Mouse (Mus musculus): ENCODE results near the gene Evc.

Evc gene

DNA sequence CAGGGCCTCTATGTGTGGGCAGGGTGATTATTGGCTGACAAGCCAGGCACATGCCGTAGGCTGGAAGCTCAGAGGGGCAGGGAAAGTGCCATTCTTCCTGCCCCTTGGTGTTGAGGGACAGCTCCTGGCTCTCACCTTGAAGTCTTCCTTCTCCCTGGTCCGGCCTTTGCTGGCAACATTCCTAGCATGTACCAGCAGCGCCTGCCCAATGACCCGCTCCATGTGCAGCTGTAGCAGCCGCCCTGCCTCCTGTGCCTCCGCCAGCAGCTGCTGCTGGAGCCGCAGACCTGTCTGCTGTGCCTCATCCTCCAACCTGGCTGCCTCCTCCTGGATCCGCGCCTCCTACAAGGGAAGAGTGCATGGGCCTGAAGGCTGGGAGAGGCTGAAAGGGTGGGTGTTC, 26.7 kb downstream of the Evc start:
- no peak for DNase-seq (ENCODE audit: low spot score in 2 of 2)

DNA sequence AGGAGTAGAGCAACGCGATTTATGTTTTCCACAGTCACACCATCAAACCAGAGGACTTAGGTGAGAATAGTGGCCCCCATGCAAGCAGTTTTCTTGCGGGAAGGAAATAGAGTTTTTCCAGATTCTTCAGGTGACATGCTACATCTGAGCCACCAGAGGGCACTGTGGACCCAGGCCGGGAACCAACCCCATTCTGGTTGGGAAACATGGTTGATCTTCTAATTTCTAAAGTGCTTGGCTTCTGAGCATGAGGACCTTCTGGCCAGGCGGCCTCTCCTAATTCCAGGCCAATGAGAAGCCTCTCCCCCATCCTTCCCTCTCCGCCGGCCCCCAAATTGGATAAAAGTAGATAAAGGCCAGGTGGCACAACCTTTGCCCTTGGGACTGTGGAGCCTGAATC, 38.3 kb downstream of the Evc start:
- peak in 1 of 2 experiments; percentile 9 for DNase-seq (ENCODE audit: low spot score in 2 of 2)

DNA sequence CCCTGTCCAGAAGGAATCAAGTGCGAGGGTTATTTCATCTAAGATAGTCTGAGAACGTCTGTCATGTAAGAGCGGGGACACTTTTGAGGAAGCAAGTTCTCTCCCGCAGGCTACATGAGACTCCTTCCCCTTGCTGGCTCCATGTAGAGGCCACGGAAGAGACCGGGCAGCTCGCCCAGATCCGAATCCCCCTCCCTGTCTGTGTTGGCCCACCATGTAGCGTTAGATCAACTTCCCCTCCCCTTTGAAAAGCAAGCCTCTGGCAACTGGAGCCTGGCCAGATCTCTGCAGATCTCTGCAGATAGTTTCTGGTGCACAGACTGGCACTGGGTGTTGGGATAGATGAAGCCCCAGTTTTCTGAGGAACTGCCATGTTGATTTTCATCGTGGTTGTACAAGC, 40.0 kb downstream of the Evc start:
- DNase-seq (ENCODE audit: low spot score in 2 of 2) = no peak

DNA sequence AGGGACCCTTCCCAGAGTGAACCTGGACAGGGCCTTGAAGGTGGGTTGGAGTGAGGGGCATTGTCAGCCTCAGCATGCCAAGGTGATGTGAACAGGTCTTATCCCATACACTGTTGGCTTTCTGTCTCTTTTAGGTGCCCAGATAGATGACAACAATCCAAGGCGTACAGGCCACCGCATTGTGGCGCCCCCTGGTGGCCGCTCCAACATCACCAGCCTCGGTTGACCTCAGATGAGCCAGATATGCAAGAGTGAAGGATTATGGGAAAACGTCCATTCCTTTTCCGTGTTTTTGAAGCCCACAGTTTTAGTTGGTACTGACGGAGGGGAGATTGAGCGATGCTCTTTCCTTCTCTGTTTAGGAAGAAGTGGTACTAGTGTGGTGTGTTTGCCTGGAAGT, 45.7 kb downstream of the Evc start:
- DNase-seq (ENCODE audit: low spot score in 2 of 2) = no peak

DNA sequence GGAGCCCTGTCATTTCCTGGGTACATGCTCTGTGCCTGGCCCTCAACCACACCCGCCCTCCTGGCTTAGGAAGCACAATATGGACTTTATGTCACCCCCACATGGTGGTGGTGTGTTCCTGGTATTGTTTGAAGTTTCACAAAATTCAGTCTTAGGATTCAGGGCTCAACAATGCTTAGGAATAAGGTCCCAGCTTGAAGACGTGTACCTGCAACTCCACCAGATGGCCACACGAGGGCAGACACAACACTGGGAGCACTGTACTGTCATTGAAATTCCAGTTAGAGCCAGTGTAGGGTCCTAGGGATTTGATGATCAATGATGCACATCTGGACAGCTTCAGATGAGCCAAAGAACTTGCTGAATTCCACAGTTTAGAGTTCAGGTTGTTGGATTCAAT, 47.5 kb downstream of the Evc start:
- DNase-seq (ENCODE audit: low spot score in 2 of 2) = peak in 1 of 2 experiments; percentile 9

DNA sequence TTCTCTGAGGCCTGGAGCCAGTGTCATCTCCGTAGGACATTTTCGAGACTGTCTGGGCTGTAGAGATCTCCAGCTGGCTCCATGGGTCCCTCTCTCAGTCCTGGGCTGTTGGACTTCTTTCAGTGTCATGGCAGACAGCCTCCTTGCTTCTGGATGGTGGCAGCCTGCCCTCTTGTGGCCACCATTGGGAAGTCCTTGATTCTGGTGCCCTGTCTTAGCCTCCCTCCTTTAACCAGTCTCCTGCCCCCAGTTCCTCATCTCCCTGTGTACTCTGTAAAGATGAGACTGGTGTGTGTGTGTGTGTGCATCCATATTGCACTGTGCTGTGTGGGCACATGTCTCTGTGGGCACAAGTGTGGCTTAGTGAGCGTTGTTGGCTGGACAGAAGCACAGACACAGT, 48.3 kb downstream of the Evc start:
- no peak for DNase-seq (ENCODE audit: low spot score in 2 of 2)

DNA sequence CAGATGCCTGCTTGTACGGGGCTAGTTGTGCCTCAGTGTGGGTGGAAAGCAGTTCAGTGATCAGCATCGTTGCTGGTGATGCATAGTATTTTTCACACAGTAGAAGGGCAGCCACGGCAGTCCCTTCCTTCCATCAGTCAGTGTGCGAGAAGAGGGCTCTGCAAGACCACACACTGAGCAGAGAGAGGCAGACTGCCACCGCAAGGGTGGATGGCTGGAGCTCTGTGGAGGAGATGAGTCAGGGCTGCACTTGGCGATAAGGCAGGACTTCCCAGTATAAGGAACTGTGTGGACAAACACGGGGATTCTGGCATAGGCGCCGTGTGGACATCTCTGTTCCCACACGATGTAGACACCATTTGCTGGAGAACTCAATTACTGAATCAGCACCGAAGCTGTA, 55.7 kb downstream of the Evc start:
- no peak for DNase-seq (ENCODE audit: low spot score in 2 of 2)

DNA sequence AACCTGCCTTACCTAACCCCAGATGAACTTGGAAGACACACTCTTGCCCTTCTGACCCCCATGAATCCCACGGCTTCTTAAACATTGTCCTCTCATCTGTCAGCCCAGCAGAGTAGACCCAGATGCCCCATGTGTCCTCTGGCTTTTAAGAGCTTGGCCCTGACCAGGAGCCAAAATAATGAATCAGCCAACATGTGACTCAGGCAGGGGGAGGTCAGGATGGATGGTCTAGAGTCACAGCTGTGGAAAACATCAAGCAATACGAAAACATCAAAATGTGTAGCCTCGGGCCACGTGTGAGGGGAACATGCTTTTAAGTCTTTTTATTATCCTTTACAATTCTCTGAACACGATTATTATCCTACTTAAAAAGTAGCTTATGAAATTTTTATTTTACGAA, 72.9 kb downstream of the Evc start:
- DNase-seq (ENCODE audit: low spot score in 2 of 2) = no peak

DNA sequence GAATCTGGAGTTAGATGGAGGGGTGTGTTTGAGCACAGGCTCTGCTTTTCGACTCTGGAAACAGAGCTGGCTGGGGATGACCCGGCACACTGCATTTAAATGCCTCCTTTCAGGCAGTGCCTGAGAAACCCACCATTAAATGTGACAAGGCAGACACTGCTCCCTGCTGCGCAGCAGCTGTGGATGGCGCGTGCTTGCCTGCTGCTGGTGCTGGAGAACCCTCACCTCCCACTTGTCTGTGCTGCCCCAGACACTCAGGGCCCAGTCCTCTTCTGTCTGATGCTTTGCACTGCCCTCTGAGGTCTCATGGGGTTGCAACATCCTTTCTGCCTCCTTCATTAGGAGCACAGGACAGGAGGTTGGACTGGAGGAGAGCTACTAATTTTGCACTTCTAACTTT, 75.0 kb downstream of the Evc start:
- DNase-seq (ENCODE audit: low spot score in 2 of 2) = no peak

DNA sequence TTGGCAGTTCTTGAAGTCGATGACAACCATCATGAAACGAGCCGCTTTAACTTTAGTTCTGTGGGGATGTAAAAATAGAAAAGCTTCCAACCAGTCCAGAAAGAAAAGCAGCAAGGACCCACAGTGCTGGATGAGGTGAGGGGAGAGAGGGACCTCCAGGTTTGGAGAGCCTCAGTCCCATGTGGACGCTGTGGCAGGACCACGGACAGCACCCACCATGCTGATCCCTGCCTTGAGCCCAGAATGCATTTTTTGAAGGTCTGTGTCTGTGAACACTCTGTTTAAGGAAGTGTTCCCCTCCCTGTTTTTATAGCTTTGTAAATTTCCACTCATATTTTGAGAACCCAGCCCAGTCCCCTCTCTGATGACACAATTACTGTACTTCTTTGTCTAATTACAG, 79.5 kb downstream of the Evc start:
- DNase-seq (ENCODE audit: low spot score in 2 of 2) = no peak

DNA sequence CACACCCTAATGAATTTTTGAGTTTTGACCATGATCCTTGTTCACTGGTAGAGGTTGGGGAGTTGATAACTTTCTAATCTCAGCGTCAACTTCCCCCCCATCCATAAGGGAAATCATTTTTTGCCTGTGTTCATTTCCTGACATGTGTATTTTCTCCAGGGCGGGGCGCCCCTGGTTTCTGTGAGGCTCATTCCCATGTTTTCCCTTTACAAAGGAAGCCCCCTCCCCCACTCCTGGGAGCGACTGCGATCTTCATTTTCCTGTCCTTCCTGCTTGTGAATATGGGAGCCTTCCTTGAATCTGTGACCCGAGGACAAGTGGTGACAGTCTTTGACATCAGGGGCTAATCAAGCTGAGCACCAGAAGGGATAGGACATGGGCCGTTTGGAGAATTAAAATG, 79.9 kb downstream of the Evc start:
- no peak for DNase-seq (ENCODE audit: low spot score in 2 of 2)

DNA sequence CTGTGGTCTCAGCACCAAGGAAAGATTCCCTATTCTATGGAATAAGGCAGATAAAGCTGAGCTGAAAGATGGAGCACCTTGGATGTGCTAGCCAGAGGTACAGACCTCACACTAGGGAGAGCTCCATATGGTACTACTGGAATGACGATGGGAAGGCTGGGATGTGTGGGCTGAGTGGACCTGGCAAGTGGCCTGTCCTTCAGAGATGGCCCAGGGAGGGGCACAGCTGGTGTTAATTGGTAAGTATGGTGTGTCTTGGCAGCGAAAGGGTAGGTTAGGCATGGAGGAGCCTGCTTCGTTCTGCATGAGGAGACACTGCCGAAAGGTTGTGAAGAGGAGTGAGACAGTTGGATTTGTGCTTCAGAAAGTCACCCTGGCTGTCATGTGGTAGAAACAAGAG, 82.2 kb downstream of the Evc start:
- DNase-seq (ENCODE audit: low spot score in 2 of 2) = no peak

DNA sequence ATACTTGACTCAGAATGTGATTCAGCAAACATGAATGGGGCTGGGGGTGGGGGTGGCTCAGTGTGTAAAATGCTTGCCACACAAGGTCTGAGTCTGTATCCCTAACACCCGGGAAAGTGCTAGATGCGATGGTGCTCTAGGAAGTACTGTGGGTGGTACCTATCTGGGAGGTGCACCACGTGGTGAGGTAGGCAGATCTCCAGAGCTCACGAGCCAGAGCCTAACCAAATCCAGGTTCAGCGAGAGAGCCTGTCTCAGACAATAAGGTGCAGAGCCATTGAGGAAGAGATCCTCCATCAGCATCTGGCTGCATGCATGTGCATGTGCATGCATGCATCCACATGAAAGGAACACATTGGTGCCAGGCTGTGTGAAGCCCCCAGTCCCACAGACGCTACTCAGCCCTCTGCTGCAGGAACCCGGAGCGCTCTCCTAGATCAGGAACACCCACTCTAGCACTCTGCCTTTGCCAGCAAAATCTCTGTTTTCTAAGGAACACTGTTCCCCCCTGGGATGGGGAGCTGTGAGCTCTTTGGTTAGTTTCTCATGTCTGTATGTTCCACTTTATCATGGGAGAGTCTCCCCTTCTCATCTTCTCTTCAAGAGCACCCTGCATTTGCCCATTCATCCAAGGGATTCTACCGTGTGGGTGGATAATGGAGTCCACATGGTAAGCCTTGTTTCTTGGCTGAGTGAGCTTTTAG, 84.4 kb downstream of the Evc start:
- no peak for DNase-seq (ENCODE audit: low spot score in 2 of 2)

DNA sequence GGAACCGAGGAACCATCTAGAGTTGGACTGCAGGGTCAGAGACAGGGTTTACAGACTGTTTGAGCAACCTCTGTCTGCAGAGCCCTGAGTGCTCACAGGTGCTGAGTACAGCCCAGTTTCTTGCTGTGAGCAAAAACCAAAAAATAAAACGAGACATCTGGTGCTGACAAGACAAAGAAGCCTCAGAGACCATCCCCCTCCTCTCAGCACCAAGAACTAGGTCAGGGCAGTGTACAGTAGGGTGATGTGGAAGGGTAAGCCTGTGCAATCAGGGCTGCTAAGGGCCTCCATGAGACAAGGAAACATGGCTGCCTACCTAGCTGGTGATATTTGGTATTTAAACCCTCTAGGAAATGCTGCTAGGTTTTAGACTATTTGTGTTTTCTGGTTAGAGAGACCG, 85.1 kb downstream of the Evc start:
- DNase-seq (ENCODE audit: low spot score in 2 of 2) = no peak

DNA sequence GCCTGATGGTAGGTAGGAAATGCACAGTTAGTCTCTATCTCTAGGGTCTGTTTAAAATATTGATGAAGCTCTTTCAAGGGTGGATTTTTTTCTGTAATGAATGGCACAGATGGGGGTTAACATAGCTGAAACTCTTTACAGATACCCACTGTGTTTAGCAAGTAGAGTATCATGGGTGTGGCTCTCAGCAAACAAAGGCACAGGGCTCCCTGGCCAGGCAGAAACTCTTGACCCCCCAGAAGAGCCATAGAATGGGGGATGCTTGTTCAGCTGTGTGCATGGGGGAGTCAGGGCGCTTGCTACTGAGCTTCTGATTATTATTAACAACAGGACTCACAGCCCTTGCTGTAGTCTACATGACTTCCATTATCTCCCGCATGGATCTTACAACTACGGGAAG, 87.8 kb downstream of the Evc start:
- DNase-seq (ENCODE audit: low spot score in 2 of 2) = no peak

DNA sequence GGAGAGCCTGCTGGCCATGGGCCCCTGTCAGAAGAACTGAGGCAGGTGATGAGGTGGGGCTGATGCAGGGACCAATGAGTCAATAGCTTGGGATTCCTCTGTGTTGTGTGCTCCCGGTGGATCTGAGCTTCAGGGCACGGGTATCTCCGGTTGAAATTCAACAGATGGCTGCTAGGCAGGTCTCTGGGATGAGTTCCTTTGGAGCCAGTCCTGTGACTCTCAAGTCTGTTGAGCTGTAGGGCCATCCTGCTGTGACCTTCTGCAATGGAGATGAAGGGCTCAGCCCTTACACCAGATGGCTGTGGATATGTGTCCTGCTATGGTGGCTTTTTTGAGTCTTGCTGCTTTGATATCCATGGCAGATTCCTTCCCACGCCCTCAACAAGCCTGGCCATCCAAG, 89.2 kb downstream of the Evc start:
- DNase-seq (ENCODE audit: low spot score in 2 of 2) = no peak

DNA sequence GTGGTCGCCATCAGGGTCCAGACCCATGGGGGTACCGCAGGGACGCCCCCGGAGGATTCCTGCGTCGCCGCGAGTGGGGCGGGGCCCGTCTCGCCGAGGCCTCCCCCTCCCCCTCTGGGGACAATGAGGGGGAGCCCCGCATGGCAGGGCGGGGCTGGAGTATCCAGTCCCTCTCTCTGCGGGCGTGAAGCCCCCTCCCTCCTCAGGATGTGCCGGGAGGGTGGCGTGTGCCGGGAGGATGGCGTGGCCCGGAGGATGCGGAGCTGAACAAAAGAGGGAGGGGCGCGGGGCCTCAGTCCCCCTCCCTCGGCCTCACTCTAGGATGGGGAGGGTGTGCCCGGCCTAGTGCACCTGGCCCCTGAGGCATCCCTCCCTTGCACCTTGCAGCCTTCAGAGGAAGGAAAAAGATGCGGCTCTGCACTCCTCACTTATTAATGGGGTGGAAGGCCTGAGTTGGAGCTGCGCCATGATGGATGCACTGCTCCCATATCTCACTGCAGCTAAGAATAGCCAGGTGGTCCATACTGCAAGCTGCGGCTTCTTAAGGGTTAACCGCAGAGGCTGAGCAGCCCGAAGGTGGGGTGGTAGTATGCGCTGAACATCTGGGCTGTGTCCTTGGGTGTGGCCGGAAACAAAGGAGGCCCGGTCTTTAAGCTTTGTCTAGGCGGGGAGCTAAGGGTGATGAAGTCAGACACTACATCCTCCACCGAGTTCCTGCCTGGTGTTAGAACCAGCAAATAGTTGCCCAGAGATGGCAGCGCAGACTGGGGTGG, 90.4 kb downstream of the Evc start:
- no peak for DNase-seq (ENCODE audit: low spot score in 2 of 2)

DNA sequence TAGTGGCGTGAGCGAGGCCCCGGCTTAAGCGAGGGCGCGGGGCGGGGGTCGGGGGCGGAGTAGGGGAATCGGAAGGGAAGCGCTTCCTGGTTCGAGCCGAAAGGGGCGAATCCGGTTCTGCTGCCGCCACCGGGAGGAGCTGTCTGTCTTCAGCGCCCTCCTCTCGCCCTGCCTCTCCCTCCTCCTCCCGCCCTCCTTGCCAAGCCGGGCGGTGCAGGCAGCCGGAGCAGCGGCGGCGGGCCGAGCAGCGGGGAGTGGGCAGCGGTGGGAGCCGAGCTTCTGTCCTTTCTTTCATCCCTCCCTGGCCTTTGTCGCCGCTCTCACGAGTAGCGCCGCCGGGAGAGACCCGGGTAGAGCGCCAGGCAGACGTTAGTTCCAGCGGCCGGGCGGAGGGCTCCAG, 91.0 kb downstream of the Evc start:
- no peak for DNase-seq (ENCODE audit: low spot score in 2 of 2)

DNA sequence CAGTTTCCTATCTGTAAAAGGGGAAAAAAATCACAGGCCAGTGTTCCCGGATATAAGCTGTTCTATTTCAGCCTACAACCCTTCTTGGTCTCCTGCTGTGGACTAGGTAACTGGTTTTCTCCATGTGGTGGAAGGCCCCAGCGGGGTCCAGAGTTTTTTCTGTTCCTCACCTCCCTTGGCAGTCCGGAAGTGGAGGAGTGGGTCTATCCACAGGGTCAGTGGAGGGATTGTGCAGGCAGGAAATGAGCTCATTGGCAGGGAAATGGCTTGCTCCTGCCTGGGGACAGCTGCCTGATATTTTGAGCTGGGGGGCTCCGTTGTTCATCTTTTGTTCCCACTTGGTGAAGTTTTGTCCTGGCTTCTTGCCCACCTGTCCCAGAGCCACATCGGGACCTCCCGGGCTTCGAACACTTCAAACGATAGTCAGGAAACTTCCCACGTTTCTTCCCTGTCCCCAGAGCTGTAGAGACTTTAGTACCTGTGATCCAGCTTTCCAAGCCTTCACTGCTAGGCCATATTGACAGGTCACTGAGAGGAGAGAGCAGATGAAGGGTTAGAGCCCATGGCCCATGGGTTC, 91.9 kb downstream of the Evc start:
- DNase-seq (ENCODE audit: low spot score in 2 of 2) = no peak

DNA sequence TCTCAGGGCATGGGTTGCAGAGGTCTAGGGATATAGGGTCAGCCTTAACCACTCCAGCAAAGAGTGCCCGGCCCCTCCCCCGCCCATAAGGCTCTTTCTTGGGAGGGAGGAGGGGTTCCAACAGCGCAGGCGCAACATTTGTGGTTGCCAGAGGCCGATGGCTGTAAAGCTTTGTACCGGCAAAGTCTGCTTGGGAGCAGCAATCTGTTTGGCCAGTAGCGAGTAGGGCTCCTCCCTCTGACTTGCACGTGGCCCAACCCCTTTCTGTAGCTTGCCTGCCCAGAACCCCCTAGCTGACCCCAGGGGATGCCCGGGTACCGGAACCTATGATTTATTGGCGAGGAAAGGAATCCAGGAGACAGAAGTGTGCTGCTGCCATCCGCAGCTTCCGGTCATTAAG, 92.5 kb downstream of the Evc start:
- DNase-seq (ENCODE audit: low spot score in 2 of 2) = no peak

DNA sequence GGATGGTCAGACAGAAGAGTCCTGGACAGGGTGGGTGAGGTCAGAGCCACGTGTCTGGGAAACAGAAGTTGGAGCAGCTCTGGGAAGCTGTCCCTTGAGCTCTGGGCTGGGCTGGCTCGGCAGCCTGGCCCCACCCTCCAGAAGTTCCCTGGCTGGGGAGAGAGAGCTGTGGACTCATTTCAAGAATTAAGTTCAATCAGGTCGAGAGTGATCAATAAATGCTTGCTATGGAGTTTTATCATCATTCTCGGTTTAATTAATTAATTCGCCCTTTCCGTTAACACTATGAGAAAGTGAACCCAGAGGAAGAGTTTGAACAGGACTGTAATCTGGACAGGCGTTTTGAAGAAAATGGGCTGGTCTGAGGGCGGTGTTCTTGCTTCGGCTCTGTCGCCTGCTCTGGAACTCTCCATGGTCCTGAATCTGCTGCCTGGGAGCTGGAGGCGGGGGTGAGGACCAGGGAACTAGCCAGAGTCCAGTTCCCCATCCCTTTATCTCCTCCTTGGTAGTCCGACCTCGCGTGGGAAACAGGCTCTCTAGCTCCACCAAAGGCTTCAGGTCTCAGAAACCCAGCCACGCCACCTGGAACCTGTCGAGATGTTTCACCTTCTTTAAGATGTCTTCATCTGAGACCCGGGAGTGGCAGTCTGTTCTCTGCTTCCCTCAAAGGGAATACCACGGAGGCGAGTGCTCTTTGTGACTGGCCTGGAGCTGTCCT, 93.4 kb downstream of the Evc start:
- DNase-seq (ENCODE audit: low spot score in 2 of 2) = peak; percentile 11 to 31

DNA sequence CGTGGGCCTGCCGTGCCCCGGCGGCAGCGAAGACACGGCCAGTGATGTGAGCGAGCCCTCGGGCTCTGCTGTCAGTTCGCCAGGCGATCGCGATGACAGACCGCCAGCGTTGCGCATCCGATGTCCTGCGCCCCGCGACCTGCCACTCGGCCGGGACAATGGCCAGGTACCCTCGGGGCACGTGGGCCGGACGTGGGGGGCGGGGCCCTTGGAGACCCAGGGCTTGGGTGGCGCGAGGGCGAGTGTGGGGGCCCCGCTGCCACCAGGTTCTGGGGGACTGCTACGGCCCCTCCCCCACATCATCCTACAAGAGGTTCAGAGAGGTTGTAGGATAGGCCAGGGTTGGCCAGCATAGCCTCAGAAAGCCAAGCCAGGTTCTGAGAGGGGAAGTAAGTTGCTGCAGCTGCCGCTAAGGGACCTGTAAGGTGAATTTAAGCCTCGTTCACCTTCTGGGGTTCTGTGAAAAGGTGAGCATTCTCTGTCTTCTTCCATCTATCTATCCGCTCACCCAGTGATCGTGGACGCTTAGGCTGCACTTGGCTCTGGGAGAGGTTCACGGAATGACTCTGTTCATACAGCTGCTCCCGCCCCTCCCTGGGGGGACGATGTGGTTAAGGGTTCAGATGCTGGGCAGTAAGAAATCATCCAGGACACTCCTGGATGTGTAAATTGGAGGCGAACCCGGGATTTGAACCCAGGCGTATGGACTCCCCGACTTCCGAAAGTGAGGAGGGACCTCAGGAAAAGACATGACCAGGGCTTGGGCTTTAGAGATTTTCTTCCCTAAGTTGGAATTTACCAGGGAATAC, 94.1 kb downstream of the Evc start:
- DNase-seq (ENCODE audit: low spot score in 2 of 2) = no peak

All from urinary bladder, postnatal 36 days (tissue).